Mouse (Mus musculus): Measurements from ENCODE around the gene Kif26b.

DNA sequence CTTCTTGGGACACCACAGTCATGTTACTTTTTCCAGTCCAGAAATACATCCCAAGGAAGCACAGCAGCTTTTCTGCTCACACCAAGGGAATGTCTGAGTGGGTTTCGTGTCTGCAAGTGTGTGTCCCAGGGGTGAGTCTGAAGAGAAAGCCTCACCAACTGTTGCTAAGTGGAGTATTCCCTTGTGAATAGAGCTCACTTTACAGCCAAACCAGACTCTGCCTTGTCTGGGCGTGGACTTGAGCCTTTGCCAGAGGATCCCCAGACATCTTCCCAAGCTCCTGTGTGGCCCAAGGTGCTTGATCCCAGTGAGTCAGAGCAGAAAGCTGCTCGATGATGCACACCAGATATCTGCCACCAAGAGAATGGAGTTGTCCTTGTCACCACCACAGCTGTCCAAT, 48.0 kb downstream of the Kif26b start:
- TF ChIP-seq CTCF (IDR thresholded peaks at IDR 0.05; ENCODE audit: extremely low read depth, insufficient read depth, insufficient read length, insufficient replicate concordance) = no peak
- no peak for TF ChIP-seq POLR2A (IDR thresholded peaks at IDR 0.05; ENCODE audit: low read depth, low read length)
